Mouse (Mus musculus) adrenal gland, postnatal 36 days (tissue): ENCODE results near the gene Akap9. TPM values are rescaled to one million over a fixed set of nuclear protein-coding genes. Genes with fewer than 3 reads are reported as not detected.
"Not testable (repeated sequence)": the region's sequence is repeated elsewhere in the genome, so short reads cannot be mapped to it uniquely, and the experiment has no call there.

Source experiments
- DNase-seq, 2 experiments: peaks; one replicate each; pipeline ENCODE4 v3.0.0; 2021; ENCODE audit warnings: mixed read lengths in 1 of 2
- total RNA-seq, 2 experiments: library from RNA; stranded (reverse); gene quantifications; 2 replicates each; pipeline ENCODE4 v1.2.3; 2021

Akap9 gene
- total RNA-seq, 2 experiments from 2014 or later = 73.6 to 91.7 TPM

GRCm38 (mm10) chr5:4040372-4040771 is 112.5 kb downstream of the Akap9 start:
- peak; percentile 28 to 37 for DNase-seq

- no peak for DNase-seq
Measured at GRCm38 (mm10) chr5:4040922-4041321, 113.1 kb downstream of the Akap9 start.

GRCm38 (mm10) chr5:4060313-4060712 is 132.5 kb downstream of the Akap9 start:
- DNase-seq = no peak

GRCm38 (mm10) chr5:4066476-4067115 is 138.7 kb downstream of the Akap9 start:
- no peak for DNase-seq

- DNase-seq = no peak
Measured at GRCm38 (mm10) chr5:4067203-4067602, 139.3 kb downstream of the Akap9 start.

GRCm38 (mm10) chr5:4079086-4079485 is 151.2 kb downstream of the Akap9 start:
- DNase-seq = no peak

GRCm38 (mm10) chr5:4080861-4081260 is 153.0 kb downstream of the Akap9 start:
- DNase-seq = no peak

- no peak for DNase-seq
Measured at GRCm38 (mm10) chr5:4081513-4081912, 153.7 kb downstream of the Akap9 start.

GRCm38 (mm10) chr5:4084948-4085347 is 157.1 kb downstream of the Akap9 start:
- no peak for DNase-seq

- no peak for DNase-seq
Measured at GRCm38 (mm10) chr5:4086309-4086708, 158.5 kb downstream of the Akap9 start.

- no peak for DNase-seq
Measured at GRCm38 (mm10) chr5:4088190-4088589, 160.3 kb downstream of the Akap9 start.

- DNase-seq = peak in 1 of 2 experiments; percentile 11
Measured at GRCm38 (mm10) chr5:4094471-4094870, 166.6 kb downstream of the Akap9 start.

- no peak for DNase-seq
Measured at GRCm38 (mm10) chr5:4101031-4101430, 173.2 kb downstream of the Akap9 start.

GRCm38 (mm10) chr5:4101770-4102169 is 173.9 kb downstream of the Akap9 start:
- no peak for DNase-seq

- peak in 1 of 2 experiments; percentile 30 for DNase-seq
Measured at GRCm38 (mm10) chr5:4103626-4104340, 175.9 kb downstream of the Akap9 start.

GRCm38 (mm10) chr5:4104341-4105040 is 176.6 kb downstream of the Akap9 start, which contains the start of gene Cyp51:
Cyp51 (minus strand) TSS chr5:4104746.
- peak; percentile 92 to 93 for DNase-seq

- no peak for DNase-seq
Measured at GRCm38 (mm10) chr5:4105651-4106186, 177.9 kb downstream of the Akap9 start.

- DNase-seq = not testable (repeated sequence)
Measured at GRCm38 (mm10) chr5:4107056-4107455, 179.2 kb downstream of the Akap9 start.

- DNase-seq = no peak
Measured at GRCm38 (mm10) chr5:4112570-4113098, 184.8 kb downstream of the Akap9 start.
